Mouse (Mus musculus) lung, postnatal 4 days (tissue): ENCODE results near the gene Exog.

ENCODE experiments used
- DNase-seq, 2 experiments: peaks; one replicate each; pipeline ENCODE4 v3.0.0; 2021

The Exog gene

DNA sequence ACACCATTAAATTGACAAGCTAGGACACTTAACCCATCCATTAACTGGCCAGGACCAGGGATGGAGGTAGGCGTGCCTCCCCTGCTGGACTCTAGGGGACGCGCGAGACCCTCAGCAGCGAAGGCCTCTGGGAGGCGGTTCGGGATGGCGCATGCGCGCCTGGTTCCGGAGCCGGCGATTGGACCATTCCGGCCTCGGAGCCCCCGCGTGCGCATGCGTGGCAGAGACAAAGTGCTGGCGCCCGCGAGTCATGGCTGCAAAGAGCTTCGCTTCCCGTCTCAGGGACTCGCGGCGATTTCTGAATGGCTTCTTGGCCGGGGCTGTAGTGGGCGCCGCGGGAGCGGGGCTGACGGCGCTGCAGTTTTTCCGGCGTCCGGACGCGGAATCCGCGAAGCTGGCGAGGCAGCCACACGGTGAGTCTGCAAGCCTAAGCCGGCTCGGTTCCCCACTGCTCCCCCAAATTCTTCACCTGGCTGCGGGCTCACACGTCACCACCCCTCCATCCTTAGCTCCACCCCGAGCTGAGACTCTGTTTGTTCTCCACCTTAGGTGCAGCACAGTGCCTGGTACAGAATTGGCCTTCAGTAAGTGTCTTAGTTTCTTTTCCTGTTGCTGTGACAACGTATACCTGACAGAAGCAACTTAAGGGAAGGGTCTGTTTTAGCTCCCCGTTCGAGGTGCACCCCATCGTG lies at the start of gene Exog:
TSS of gene Exog (plus strand) at position 206 of the 692 bp plus-strand sequence.
- peak; percentile 98 to 99 for DNase-seq

DNA sequence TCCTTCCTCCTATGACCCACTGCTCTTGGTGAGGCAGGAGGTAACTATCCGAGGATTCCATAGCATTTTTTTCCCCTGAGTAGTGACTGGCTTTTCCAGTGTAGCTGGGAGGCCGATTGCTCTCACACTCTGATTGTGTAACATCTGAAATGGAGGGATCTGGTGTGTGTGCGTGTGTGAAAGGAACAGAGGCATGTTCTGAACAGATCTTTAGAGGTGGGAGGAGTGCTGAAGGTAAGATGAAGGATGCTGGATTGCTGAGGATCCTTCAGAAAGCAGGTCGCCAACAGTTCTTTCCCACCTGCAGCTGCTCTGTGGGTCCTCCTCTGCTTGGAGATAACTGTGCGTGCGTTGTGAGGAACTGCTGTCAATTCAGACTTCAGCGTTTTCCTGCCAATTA lies 43.4 kb upstream of the Exog start:
- peak in 1 of 2 experiments; percentile 20 for DNase-seq

DNA sequence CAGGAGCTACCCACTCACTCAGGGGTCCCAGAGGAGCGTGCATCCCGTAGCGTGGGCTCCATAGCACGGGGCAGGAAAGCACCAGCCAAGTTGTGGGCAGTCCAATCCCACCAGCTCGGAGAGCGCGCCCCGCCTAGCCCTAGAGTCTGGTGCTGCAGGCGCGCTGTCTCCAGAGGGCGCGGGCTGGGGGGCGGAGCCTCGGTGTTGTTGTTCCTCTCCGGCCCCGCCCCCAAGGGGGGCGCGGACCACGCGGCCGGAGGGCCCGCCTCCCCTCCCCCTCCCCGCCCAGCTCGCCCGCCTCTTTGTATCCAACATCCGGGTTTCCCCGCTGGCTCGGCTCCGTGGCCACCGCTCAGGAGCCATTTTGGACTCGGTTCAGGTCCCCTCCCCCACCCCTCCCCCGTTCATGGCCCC lies 42.9 kb upstream of the Exog start, which contains the start of gene Acvr2b:
TSS of gene Acvr2b (plus strand) at position 318 of the 414 bp plus-strand sequence.
- peak; percentile 96 to 98 for DNase-seq

DNA sequence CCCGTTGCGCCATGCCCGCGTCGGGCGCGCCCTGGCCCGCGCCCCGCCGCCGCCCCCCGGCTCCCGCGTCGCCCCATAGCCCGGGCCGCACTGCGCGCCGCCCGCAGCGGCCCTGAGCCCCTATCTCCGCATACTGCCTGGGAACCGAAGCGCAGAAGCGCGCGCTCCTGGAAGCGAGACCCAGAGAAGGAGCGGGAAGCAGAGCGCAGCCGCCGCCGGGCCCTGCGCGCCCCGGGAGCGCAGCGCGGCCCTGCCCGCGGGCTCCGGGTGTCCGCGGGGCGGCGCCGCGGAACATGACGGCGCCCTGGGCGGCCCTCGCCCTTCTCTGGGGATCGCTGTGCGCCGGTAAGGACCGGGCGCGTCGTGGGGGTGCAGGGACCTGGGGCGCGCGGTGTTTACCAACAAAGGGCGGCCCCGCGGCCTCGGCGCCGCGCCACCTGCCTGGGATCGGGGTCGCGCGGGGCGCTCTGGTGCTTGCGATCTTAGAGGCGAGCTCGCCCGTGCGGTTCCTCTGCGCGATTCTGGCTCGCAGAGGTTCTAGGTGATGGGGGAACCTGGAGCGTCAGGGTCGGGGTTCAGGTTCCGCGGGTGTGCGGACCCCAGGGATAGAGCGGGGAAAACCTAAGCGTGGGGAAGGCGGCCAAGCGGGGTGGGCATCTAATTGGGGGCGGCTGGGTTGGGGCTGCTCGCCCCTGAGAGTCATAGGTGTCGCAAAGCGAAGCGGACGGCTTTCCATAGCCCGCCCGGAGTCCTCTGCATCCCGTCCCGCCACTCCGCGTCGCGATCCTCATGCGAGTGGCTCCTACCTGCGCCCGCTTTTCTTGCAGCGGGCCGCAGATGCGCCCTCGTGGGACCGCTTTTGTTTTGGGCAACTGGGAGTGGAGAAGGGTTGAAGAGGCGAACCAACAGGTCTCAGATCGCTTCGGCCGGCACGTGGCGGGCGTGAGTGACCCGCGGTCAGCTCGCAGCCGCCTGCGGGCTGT lies 42.2 kb upstream of the Exog start:
- peak; percentile 56 to 74 for DNase-seq

DNA sequence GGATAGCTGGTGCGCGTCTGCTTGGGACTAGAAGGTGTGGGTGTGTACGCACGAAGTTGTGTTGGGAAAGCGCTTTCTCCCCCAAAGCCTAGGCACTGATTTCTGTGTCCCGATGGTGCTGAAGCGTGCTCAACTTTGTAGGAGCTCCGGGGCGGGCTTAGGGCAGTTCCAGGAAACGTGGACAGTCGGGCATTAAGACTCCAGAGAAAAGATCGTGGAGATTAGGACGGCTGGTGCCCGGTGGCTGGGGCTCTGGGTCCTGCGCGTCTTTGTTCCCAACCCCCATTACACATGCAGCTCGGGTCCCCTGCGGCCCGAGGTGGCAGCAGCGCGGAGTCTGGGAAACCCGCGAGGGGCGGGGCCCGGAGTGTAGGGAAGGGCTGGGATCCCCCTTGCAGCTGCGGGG lies 41.5 kb upstream of the Exog start:
- DNase-seq, result peak; percentile 35 to 63

DNA sequence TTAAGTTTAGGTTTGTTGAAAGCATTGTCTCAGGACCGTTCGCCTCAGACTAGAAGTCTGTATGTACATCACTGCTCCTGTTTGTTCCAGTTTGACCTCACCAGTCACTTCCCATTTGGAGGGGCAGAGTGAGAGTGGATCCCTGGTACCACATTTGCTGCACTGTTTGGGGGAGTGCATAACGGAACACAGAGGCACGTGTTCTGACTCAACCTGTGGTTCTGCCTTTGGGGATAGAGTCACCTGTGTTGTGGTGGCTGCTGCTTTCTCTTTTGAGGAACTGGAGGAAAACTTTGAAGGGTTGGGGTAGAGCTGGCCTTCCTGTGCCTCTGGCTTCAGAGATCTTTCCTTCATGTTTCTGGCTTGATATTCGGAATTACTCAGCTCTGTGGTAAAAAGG lies 40.7 kb upstream of the Exog start:
- no peak for DNase-seq

DNA sequence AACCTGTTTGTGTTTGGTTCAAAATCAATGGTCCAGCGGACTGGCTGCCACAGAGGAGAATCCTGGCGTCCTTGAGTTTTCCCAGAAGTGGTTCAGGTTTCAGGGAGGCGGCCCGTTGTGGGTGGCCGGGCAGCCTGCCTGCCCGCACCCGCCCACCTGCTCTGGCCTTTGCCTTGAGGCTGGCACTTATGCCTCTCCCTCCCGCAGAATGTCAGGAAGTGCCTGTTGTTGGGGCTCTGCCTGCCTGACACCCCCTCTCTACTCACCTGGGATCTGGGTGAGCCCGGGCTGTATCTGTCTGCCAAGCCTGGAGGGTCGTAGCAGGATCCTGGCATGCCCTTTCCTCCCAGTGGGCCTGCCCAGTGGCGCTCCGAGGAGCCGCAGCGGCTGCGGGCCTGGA lies 36.9 kb upstream of the Exog start:
- no peak for DNase-seq

DNA sequence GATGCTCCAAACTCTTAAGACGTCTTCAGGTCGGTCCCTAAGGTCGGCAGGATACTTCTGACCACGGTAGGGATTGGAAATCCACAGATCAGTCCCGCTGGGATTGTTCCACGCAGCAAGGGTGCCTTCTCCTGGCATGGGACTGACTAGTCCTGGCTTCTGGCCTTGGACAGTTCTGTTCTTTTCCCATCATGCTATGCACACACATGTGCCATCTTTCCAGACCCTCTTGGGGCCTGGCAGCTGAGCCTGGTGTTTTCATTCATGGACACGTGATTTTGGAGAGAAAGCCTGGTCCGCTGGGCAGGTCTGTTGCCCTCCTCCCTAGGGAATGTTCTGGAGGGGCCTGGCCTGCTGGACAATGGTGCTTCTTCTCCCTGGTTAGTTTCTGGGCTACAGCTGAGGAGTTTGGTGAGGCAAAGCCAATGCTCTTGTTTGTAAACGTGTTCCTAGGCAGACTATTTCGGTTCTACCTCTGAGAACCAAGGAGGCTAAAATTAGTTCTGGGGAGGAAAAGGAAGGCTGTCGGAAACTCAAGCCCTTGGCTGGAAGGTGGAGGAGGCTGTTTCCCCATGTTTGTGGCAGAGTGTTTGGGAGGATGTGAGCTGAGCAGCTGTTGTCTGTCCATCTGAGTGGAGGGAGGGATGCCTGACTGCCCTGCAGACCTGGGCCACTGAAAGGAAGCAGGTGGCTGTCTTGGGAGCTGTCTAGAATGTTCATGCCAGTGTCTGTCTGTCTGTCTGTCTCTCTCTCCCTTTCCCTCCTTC lies 35.7 kb upstream of the Exog start:
- DNase-seq, result no peak

DNA sequence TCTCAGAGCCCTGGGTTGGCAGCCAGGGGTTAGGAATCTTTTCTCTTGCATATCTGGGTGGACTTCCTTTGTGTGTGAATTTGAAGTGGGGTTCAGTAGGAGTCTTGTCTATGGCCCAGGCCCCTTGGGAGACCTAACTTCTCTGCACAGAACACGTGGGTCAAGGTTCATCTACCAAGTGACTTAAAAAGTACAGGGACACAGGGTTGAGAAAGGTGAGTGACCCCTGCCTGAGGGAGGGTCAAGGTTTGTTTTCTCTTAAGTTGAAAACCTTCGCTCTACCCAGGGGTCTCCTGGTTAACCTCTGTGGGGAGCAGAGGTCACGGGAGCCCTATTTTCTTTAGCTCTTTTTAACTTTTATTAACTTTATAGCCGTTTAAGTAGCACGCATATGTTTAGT lies 34.9 kb upstream of the Exog start:
- no peak for DNase-seq

DNA sequence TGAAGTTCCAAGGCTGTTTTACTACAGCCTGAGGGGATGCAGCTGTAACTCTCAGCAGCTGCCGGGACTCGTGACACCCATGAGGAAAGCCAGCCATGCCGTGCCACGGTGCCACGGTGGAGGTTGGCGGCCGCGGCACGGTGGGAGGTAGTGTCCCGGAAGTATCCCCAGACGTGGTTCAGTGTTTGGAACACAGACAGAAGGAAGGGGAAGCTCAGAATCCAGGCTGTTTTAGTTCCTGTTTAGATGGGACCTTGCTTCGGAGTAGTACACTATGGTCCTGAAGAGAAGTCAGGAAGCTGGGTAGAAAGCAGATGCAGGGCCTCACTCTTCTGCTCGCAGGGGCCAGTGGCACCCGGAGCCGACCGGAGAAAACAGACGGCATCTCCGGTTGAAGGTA lies 26.7 kb upstream of the Exog start:
- DNase-seq, result no peak

DNA sequence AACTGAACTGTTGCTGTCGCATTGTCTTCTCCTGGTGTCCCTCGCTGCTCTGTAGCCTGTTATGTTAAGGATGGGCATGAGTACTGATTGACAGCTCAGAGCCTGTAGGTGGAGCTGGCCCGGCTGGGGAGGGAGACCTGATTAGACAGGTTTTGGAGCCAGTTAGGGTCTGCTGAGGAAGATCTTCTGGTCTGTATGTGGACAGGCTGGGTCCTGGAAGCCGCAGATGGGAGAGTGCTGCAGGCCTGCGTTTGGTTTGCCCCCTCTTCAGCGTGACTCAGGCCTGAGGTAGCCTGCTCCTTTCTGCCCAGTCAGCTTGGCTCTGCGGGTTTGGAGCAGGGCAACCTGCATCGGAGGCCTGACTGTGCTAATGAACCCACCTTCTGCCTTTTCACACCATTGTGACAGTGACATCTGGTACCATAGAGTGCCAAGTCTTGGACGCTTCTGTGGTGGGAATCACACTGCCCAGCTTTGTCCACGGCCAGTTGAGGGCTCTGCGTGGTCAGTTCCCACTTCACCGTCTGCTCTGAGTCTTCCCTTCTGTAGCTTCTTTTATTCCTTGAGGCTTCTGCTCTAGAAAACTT lies 24.8 kb upstream of the Exog start:
- no peak for DNase-seq

DNA sequence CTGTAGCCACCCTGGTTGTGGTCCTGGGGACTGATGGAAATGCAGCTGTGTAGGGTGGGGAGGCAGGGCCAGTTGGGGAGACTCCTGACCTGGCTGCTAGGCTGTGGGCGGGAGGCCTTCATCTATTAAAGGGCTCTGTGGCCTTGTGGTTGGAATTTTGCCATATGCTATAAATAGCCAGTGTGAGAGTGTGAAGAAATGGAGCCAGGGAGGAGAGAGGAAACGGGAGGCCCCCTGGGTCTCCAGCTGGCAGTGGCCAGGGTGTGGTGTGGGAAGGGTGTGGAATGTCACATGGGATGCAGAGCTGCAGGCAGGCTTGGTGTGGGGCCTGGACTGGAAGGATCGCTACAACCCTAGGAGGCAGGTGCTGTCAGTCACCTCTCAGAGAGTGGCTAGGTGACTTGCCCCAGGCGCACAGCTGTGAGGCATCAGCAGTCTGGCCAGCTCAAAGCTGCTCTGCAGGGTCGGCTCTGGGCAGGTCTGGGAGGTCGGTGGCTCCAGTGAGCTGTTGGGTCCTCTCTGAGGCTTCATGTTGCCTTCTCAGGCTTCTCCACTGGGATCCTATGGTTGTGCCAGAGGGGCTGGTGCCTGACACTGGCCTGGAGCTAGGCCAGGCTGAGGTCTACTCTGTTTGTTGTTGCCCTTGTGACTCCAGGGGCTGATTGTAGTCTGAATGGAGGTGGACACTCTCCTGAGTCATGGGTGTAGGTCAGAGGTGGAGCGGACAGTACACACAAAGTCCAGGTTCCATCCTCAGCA lies 19.3 kb upstream of the Exog start:
- DNase-seq, result peak; percentile 71 to 88

DNA sequence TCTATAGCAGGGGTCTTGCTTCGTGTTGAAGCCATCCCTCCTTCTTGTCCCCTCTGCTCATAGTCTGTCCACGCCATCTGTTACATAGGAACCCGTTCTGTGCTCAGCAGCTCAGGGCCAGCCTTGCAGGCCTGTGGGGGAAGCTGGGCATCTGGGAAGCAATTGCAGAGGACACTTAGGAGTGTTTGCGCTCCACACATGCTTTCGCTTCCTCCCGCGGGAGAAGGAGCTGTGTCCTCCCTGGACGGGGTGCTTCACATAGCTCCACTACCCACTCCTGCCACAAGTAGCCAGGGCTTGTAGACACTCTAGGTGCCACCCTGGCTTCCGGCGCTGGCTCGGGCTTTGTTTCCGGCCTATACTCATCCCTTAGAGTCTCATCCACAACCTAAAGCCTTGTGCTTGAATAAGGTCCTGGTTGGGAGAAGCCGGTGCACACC lies 18.7 kb upstream of the Exog start:
- DNase-seq, result peak; percentile 43 to 70

DNA sequence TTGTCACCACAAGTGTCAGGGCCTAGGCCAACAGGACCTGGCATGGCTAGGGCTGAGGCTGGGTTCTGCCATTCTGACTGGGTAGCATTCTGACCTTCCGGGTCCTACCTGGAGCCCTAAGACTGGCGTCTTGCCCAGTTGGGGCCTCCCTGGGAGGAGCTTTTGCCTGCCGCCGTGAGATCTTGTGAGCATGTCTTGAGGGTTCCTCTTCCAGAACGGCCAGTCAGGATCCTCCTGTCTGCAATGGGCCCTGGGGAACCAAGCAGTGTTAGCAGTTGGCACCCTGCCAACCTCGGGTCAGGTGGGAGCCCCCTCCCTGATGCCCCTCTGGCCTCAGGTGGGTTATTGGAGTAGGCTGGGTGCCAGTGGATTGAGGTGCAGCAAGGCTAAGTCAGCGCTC lies 18.3 kb upstream of the Exog start:
- peak; percentile 29 to 60 for DNase-seq

DNA sequence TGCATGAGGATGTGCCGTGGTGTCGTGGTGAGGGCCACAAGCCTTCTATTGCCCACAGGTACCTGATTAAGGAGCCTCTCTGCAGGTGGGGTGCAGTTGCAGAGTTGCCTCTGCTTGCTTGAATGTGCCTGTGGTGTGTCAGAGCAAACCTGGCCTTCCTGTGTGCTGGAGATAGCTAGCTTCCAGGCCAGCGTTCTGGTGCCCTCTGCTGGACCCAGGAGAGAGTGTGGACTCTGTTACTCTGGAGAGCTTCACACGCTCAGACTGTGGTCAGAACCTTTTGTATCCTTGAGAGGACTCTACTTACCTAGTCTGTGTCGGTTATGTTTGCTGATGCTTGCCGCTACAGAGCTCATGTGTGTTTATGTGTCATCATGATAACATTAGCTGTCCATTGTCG lies 14.4 kb upstream of the Exog start:
- peak; percentile 84 to 87 for DNase-seq

DNA sequence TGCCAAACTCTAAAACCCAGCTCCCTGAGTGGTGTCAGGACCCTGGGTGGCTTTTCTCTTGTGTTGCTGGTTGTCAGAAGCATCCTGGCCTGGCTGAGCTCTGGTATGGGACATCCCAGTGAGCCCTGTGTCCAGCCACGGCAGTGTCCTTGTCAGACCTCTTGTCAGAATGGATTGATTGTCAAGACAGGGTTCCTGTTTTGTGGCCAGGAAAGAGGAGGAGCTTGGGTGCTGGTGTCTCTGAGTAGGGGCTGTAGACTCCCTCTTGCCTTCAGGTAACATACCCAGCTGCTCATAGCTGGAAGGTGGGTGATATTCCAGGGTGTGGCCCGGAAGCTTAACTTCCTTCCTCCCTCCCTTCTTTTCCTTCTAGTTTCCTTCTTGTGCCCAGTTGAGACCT lies 8.9 kb upstream of the Exog start:
- no peak for DNase-seq

DNA sequence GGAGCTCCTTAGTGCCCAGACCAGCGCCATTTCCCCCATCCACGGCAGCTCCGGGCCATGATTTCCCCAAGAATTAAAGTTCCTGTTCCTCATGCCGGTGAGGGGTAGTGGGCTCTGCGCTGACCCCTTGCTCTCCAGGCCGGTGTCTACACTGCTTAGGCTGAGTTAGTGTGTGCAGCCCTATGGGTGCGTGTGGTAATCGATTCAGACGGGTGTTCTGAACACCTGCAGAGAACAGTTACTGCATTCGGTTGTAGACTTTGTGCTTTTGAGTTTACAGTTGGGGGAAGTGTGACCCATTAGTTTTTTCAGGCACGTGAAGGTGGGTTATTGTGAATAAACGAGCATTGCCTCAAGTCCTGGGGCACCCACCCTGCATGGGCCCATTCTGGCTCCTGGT lies 6.7 kb upstream of the Exog start:
- no peak for DNase-seq

DNA sequence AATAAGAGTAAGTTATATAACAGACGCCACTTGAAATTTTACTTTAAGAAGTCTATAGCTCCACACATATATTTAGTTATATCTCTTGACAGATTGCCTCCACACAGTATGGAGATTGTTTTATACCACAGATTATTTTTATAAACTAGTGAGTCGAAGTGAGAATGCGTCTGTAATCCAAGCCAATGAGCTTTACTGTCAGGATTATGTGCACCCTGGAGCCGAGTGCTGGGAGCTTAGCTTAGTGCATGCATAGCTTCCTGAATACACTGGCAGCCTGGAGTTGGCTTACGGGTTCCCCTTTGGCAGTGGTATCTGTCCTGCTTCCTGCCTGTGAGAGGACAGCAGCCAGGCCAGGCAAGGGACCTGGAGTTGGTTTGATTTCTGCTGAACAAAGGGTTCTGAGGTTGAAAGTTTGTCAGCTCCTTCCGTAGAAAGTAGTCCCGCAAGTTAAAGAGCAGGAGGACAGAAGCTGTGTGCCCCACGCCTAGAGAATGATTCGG lies 6.2 kb upstream of the Exog start:
- no peak for DNase-seq

DNA sequence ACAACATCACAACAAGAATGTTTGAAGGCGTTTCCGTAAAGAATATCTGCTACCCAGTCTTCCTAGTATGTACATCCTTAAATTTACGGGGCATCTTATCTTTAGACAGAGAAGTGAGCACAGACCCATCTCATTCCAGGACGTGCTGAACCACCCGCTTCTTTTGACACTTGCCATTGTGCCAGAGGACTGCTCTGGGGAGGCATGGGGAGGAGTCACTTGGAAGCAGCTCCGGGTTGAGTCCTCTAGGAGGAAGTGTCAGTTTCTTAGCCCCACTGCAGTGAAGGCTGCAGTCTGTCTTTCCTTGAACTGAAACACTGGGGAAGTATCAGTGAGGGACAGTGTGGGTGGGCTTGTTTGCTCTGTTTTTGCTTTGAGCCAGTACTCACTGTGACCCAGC lies 994 bp downstream of the Exog start:
- DNase-seq, result peak; percentile 22 to 25

DNA sequence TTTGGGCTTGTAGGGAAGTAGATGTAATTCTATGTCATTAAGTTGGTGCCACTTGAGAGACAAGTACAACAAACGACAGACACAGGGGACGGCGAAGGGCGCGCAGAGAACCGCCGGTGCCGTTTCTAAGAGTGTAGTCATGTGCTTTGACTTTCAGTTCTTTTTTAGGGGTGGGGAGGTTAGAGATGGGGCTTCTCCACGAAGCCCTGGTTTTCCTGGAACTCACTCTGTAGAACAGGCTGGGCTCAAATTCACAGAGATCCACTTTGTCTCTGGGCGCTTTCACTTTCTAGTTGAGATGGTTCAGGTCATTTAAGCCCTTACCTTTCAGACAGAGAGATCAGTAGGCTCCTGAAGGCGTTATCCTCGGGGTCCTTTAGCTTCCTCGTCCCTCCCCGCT lies 11.2 kb downstream of the Exog start:
- DNase-seq, result peak in 1 of 2 experiments; percentile 11

DNA sequence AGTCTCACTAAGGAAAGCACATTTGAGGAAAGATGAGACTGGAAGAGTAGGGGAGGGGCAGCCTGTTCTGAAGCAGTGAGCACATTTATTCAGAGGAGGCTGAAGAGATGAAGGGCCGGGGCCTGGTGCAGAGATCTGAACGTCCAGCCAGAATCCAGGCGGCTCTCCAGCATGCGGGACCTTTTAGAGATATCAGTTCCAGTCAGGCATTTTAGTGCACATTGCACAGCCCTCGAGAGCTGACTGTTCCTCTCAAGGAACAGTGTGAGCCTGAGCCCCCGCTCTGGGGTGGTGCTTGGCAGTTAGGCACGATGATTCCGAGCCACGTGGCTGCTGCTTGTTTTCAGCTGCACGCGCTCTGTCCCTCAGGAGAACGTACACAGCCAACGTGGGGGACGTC lies 12.4 kb downstream of the Exog start:
- no peak for DNase-seq

DNA sequence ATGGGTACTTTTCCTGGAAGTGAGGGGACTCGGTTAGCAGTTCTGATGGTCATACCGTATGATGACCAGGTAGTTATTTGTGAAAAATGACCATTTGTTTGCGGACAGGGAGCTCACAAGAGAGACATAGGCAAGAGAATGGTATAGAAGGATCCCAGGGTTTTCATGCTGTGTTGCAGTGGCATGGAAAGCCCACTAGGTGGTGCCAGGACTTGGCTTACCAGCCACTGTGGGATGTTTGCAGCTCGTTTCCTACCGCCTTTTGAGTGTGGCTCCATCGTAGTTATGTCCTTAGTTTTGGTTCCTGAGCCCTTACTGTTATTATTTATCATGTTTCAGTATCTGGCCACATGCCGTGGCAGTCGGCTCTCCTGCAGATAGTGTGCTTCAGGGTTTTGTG lies 15.7 kb downstream of the Exog start:
- peak; percentile 45 to 68 for DNase-seq
